Mouse (Mus musculus) ES-Bruce4 (cell line): ENCODE measurements around the gene Cd209b.

ENCODE experiments used
- CTCF ChIP-seq: IDR thresholded peaks from one replicate; pipeline ENCODE4 v1.8.1; 2011; ENCODE audit warnings: low read depth, low read length
- POLR2A ChIP-seq: IDR thresholded peaks from one replicate; pipeline ENCODE4 v1.8.1; 2011; ENCODE audit warnings: low read length; ENCODE audit not compliant: insufficient read depth

- TF ChIP-seq POLR2A (no peak), CTCF (peak; percentile 86)
Observed at GRCm38 (mm10) chr8:3956037-3956436, 29.4 kb upstream of the Cd209b start.
